Mouse (Mus musculus): ENCODE results near the gene Crocc.

The Crocc gene

GRCm38 (mm10) chr4:140986711-140987395 lies 73.5 kb downstream of the Crocc start, which contains the start of gene Atp13a2:
Gene Atp13a2 (plus strand): TSS chr4:140986873.
- in situ Hi-C loops (cut with MboI, MseI) = no loop called here

DNA sequence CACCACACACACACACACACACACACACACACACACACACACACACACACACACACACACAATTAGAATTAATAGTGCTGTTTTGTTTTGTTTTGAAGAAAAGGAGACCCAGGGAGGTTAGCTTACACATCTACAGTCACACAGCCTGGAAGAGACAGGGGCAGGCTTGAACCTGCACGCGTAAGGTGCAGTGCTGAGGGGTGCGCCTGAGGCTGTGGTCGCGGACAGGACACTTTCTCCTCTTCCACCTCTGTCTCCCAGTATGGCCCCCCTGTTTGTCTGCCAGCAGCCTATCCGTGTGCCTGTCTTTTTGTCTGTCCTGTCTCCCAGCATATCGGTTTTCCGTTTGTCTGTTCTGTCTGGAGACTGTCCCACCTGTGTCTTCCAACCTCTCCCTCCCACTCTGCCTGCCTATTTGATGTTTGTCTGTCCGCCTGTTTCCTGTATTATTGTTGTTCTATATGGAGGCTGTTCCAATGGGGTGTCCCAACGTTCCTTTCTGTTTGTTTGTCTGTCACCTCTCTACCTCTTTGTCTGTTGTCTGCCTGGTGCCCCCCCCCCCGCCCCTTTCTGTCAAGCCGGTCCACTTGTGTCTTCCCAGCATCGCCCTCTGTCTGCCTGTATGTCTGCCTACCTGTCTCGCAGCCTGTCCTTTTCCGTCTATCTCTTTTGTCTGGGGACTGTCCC lies 74.2 kb downstream of the Crocc start:
- in situ Hi-C loops (cut with MboI, MseI) = no loop called here

GRCm38 (mm10) chr4:140984544-140984943 lies 75.8 kb downstream of the Crocc start:
- in situ Hi-C loops (cut with MboI, MseI) = loop anchor here (5.0 kb wide), 1 partner anchor 78 kb away; the partner anchor contains the start of gene Crocc

- in situ Hi-C loops (cut with MboI, MseI) = loop anchor here (5.0 kb wide), 1 partner anchor 79 kb away; the partner anchor contains the start of gene Crocc
Observed at GRCm38 (mm10) chr4:140983442-140983841, 76.9 kb downstream of the Crocc start.

DNA sequence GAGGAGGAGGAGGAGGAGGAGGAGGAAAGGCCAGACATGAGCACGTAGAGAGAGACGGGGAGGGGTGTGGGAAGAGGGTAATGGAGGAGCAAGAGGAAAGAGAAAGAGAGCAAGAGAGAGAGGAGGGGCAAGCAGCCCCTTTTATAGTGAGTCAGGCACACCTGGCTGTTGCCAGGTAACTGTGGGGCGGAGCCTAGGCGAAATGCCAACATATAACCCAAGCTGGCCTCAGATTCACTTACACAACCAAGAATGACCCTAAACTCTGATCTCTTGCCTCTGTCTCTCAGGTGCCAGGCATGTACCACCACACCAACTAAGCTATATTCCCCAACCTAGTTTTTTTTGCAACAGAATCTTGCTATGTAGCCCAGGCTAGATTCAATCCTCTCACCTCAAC lies 77.5 kb downstream of the Crocc start:
- in situ Hi-C loops (cut with MboI, MseI) = loop anchor here (5.0 kb wide), 1 partner anchor 79 kb away; the partner anchor contains the start of gene Crocc

- in situ Hi-C loops (cut with MboI, MseI) = loop anchor here (5.0 kb wide), 1 partner anchor 81 kb away; the partner anchor contains the start of gene Crocc
Observed at GRCm38 (mm10) chr4:140981605-140982004, 78.7 kb downstream of the Crocc start.

- in situ Hi-C loops (cut with MboI, MseI) = loop anchor here (10.0 kb wide), 1 partner anchor 1533 kb away; no protein-coding TSS in a partner anchor
Observed at GRCm38 (mm10) chr4:140977886-140978692, 82.3 kb downstream of the Crocc start.

DNA sequence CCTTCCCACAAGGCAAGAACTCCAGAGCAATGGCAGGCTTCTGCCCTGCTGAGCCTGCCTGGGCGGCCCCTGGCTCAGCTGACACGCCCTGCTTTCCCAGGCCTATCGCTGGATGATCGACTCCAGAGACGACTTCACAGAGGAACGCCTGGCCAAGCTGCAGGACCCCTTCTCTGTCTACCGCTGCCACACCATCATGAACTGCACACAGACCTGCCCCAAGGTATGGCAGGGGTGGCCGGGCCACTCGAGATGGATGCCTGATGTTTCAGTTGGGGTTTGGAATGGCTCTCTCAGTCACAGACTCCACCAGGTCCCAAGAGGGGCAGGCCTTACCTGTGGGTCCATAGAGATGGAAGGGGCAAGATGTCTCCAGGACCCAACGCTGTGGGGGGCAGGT lies 83.1 kb downstream of the Crocc start:
- in situ Hi-C loops (cut with MboI, MseI) = loop anchor here (10.0 kb wide), 1 partner anchor 1532 kb away; no protein-coding TSS in a partner anchor

GRCm38 (mm10) chr4:140975356-140975755 lies 85.0 kb downstream of the Crocc start:
- in situ Hi-C loops (cut with MboI, MseI) = loop anchor here (10.0 kb wide), 1 partner anchor 1531 kb away; no protein-coding TSS in a partner anchor

DNA sequence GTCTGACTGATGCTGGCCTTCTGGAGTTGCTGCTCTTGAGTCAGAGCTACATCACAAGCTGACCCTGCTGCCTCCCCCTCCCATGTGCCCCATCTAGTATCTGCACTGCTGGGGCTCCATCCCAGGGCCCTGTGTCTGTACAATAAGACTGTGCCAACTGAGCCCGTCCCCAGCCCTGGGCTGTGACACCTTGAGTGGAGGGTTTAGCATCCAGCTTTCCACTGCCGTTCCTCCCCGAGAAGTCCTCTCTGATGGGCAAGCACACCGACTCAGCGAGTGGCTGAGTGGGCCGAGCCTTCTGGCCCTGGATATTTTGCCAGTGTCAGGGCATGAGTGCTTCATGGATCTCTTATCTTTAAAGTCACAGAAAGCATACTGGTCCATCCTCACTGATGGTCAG lies 85.9 kb downstream of the Crocc start:
- in situ Hi-C loops (cut with MboI, MseI) = loop anchor here (10.0 to 25.0 kb wide), 2 partner anchors 1387 to 1530 kb away; no protein-coding TSS in a partner anchor

GRCm38 (mm10) chr4:140971691-140972090 lies 88.7 kb downstream of the Crocc start:
- in situ Hi-C loops (cut with MboI, MseI) = loop anchor here (10.0 to 25.0 kb wide), 2 partner anchors 1384 to 1527 kb away; no protein-coding TSS in a partner anchor

- in situ Hi-C loops (cut with MboI, MseI) = loop anchor here (25.0 kb wide), 1 partner anchor 1380 kb away; no protein-coding TSS in a partner anchor
Observed at GRCm38 (mm10) chr4:140967386-140968159, 92.8 kb downstream of the Crocc start.

Measured in regulatory T cell (primary cell).